Mouse (Mus musculus): ENCODE measurements around the gene Ergic1. TPM values are rescaled to one million over a fixed set of nuclear protein-coding genes. Genes with fewer than 3 reads are reported as not detected.

Ergic1 gene
- polyA plus RNA-seq, 1 experiment from 2014 or later: 75.0 TPM

- Histone ChIP-seq H3K4me1 (replicated peaks) (peaks cover 38% of the 10 kb centered on the region), H3K9ac (no peak overlapping the region)
- WGBS: 86% methylated on average over 8 of the region's 8 CpGs
Observed at GRCm38 (mm10) chr17:26603311-26603710, 42.0 kb downstream of the Ergic1 start.

GRCm38 (mm10) chr17:26605636-26606035 is 44.3 kb downstream of the Ergic1 start:
- no peak for ATAC-seq (replicated peaks; ENCODE audit: insufficient number of reproducible peaks, insufficient read depth, low FRiP score, low read depth)
- Histone ChIP-seq H3K9me3 (replicated peaks) (no peaks in the 10 kb centered on the region), H3K4me1 (replicated peaks) (peaks cover 56% of the 10 kb centered on the region), H3K9ac (no peak overlapping the region), H3K36me3 (0 out of 2 replicates have a peak, but pooled peaks cover 6% of the 10 kb centered on the region), H3K27ac (0 out of 2 replicates have a peak overlapping the region, but pooled peaks have one; percentile 13), H3K4me3 (no peak overlapping the region), H3K4me2 (no peak overlapping the region), H3K27me3 (no peaks in the 10 kb centered on the region)
- 67% methylated on average over 4 of the region's 4 CpGs for WGBS

More at GRCm38 (mm10) chr17:26603311-26603710, 42.0 kb downstream of the Ergic1 start:
- 0 out of 2 replicates have a peak, but pooled peaks cover under 1% of the 10 kb centered on the region for H3K36me3 ChIP-seq
- no peak for ATAC-seq (replicated peaks; ENCODE audit: insufficient number of reproducible peaks, insufficient read depth, low FRiP score, low read depth)
- no peak overlapping the region for H3K4me2 ChIP-seq
- H3K27me3 ChIP-seq: no peaks in the 10 kb centered on the region
- no peaks in the 10 kb centered on the region for H3K9me3 ChIP-seq (replicated peaks)
- no peak overlapping the region for H3K4me3 ChIP-seq
- peak overlapping the region; percentile 73 for H3K27ac ChIP-seq

GRCm38 (mm10) chr17:26606516-26606915 is 45.2 kb downstream of the Ergic1 start:
- no peak overlapping the region for H3K9ac ChIP-seq
- no peaks in the 10 kb centered on the region for H3K27me3 ChIP-seq
- H3K27ac ChIP-seq: no peak overlapping the region
- H3K4me2 ChIP-seq: no peak overlapping the region
- WGBS: 78% methylated on average over 2 of the region's 2 CpGs
- peaks cover 60% of the 10 kb centered on the region for H3K4me1 ChIP-seq (replicated peaks)
- H3K9me3 ChIP-seq (replicated peaks): no peaks in the 10 kb centered on the region
- H3K4me3 ChIP-seq: no peak overlapping the region
- H3K36me3 ChIP-seq: 0 out of 2 replicates have a peak, but pooled peaks cover 6% of the 10 kb centered on the region
- ATAC-seq (replicated peaks; ENCODE audit: insufficient number of reproducible peaks, insufficient read depth, low FRiP score, low read depth): no peak

- H3K27me3 ChIP-seq: no peaks in the 10 kb centered on the region
- 88% methylated on average over 3 of the region's 3 CpGs for WGBS
- H3K4me1 ChIP-seq (replicated peaks): peaks cover 55% of the 10 kb centered on the region
- H3K9ac ChIP-seq: no peak overlapping the region
- ATAC-seq (replicated peaks; ENCODE audit: insufficient number of reproducible peaks, insufficient read depth, low FRiP score, low read depth): no peak
- H3K9me3 ChIP-seq (replicated peaks): no peaks in the 10 kb centered on the region
- 0 out of 2 replicates have a peak, but pooled peaks cover 6% of the 10 kb centered on the region for H3K36me3 ChIP-seq
- H3K4me2 ChIP-seq: no peak overlapping the region
- H3K27ac ChIP-seq: 0 out of 2 replicates have a peak overlapping the region, but pooled peaks have one; percentile 43
- H3K4me3 ChIP-seq: no peak overlapping the region
Observed at GRCm38 (mm10) chr17:26608348-26608747, 47.1 kb downstream of the Ergic1 start.

- Histone ChIP-seq H3K36me3 (0 out of 2 replicates have a peak, but pooled peaks cover 6% of the 10 kb centered on the region), H3K9ac (no peak overlapping the region), H3K9me3 (replicated peaks) (no peaks in the 10 kb centered on the region), H3K27me3 (no peaks in the 10 kb centered on the region), H3K27ac (0 out of 2 replicates have a peak overlapping the region, but pooled peaks have one; percentile 43), H3K4me1 (replicated peaks) (peaks cover 54% of the 10 kb centered on the region), H3K4me2 (no peak overlapping the region), H3K4me3 (no peak overlapping the region)
- 83% methylated on average over 8 of the region's 8 CpGs for WGBS
- ATAC-seq (replicated peaks; ENCODE audit: insufficient number of reproducible peaks, insufficient read depth, low FRiP score, low read depth): no peak
Observed at GRCm38 (mm10) chr17:26608877-26609276, 47.6 kb downstream of the Ergic1 start.

- Histone ChIP-seq H3K36me3 (peaks cover 6% of the 10 kb centered on the region; the same call in 1 of the 2 replicates), H3K27ac (0 out of 2 replicates have a peak overlapping the region, but pooled peaks have one; percentile 18), H3K9me3 (replicated peaks) (no peaks in the 10 kb centered on the region), H3K9ac (no peak overlapping the region), H3K4me1 (replicated peaks) (peaks cover 64% of the 10 kb centered on the region), H3K4me2 (no peak overlapping the region), H3K27me3 (no peaks in the 10 kb centered on the region), H3K4me3 (no peak overlapping the region)
- whole genome bisulfite sequencing: 75% methylated on average over 8 of the region's 8 CpGs
- ATAC-seq (replicated peaks; ENCODE audit: insufficient number of reproducible peaks, insufficient read depth, low FRiP score, low read depth): no peak
Observed at GRCm38 (mm10) chr17:26609820-26610219, 48.5 kb downstream of the Ergic1 start.

- Histone ChIP-seq H3K27ac (peak overlapping the region; percentile 92), H3K4me1 (replicated peaks) (peaks cover 60% of the 10 kb centered on the region), H3K4me3 (no peak overlapping the region), H3K9ac (peak overlapping the region; percentile 14; the same call in 1 of the 2 replicates), H3K9me3 (replicated peaks) (no peaks in the 10 kb centered on the region), H3K4me2 (no peak overlapping the region), H3K27me3 (no peaks in the 10 kb centered on the region), H3K36me3 (peaks cover 6% of the 10 kb centered on the region; the same call in 1 of the 2 replicates)
- WGBS: 28% methylated on average over 7 of the region's 7 CpGs
- peak; percentile 40 for ATAC-seq (replicated peaks; ENCODE audit: insufficient number of reproducible peaks, insufficient read depth, low FRiP score, low read depth)
Observed at GRCm38 (mm10) chr17:26611328-26611727, 50.0 kb downstream of the Ergic1 start.

GRCm38 (mm10) chr17:26611918-26612317 is 50.6 kb downstream of the Ergic1 start:
- no peaks in the 10 kb centered on the region for H3K27me3 ChIP-seq
- peak overlapping the region; percentile 92 for H3K27ac ChIP-seq
- peaks cover 6% of the 10 kb centered on the region; the same call in 1 of the 2 replicates for H3K36me3 ChIP-seq
- no peak for ATAC-seq (replicated peaks; ENCODE audit: insufficient number of reproducible peaks, insufficient read depth, low FRiP score, low read depth)
- H3K4me2 ChIP-seq: no peak overlapping the region
- H3K9ac ChIP-seq: 0 out of 2 replicates have a peak overlapping the region, but pooled peaks have one; percentile 22
- no peaks in the 10 kb centered on the region for H3K9me3 ChIP-seq (replicated peaks)
- WGBS: 71% methylated on average over 4 of the region's 4 CpGs
- H3K4me1 ChIP-seq (replicated peaks): peaks cover 66% of the 10 kb centered on the region
- no peak overlapping the region for H3K4me3 ChIP-seq

GRCm38 (mm10) chr17:26614286-26614685 is 53.0 kb downstream of the Ergic1 start:
- H3K27ac ChIP-seq: peak overlapping the region; percentile 52
- H3K4me3 ChIP-seq: no peak overlapping the region
- H3K9ac ChIP-seq: no peak overlapping the region
- H3K4me2 ChIP-seq: no peak overlapping the region
- no peak for ATAC-seq (replicated peaks; ENCODE audit: insufficient number of reproducible peaks, insufficient read depth, low FRiP score, low read depth)
- H3K4me1 ChIP-seq (replicated peaks): peaks cover 60% of the 10 kb centered on the region
- no peaks in the 10 kb centered on the region for H3K27me3 ChIP-seq
- peaks cover 5% of the 10 kb centered on the region; the same call in 1 of the 2 replicates for H3K36me3 ChIP-seq
- 56% methylated on average over 6 of the region's 6 CpGs for WGBS
- no peaks in the 10 kb centered on the region for H3K9me3 ChIP-seq (replicated peaks)

- no peaks in the 10 kb centered on the region for H3K9me3 ChIP-seq (replicated peaks)
- H3K4me1 ChIP-seq (replicated peaks): peaks cover 57% of the 10 kb centered on the region
- no peak for ATAC-seq (replicated peaks; ENCODE audit: insufficient number of reproducible peaks, insufficient read depth, low FRiP score, low read depth)
- 0 out of 2 replicates have a peak overlapping the region, but pooled peaks have one; percentile 7 for H3K9ac ChIP-seq
- no peaks in the 10 kb centered on the region for H3K27me3 ChIP-seq
- H3K27ac ChIP-seq: peak overlapping the region; percentile 52
- H3K4me3 ChIP-seq: no peak overlapping the region
- no peak overlapping the region for H3K4me2 ChIP-seq
- 77% methylated on average over 9 of the region's 9 CpGs for whole genome bisulfite sequencing
- H3K36me3 ChIP-seq: peaks cover 5% of the 10 kb centered on the region; the same call in 1 of the 2 replicates
Observed at GRCm38 (mm10) chr17:26614708-26615486, 53.6 kb downstream of the Ergic1 start.

GRCm38 (mm10) chr17:26616696-26617095 is 55.4 kb downstream of the Ergic1 start:
- ATAC-seq (replicated peaks; ENCODE audit: insufficient number of reproducible peaks, insufficient read depth, low FRiP score, low read depth): no peak
- Histone ChIP-seq H3K4me1 (replicated peaks) (peaks cover 48% of the 10 kb centered on the region), H3K4me2 (no peak overlapping the region), H3K4me3 (no peak overlapping the region), H3K36me3 (peaks cover 5% of the 10 kb centered on the region; the same call in 1 of the 2 replicates), H3K9ac (no peak overlapping the region), H3K27ac (0 out of 2 replicates have a peak overlapping the region, but pooled peaks have one; percentile 11), H3K27me3 (no peaks in the 10 kb centered on the region), H3K9me3 (replicated peaks) (no peaks in the 10 kb centered on the region)
- WGBS: 70% methylated on average over 2 of the region's 2 CpGs
